Mouse (Mus musculus) macrophage (primary cell): ENCODE measurements around the gene Ampd1. TPM values are rescaled to one million over a fixed set of nuclear protein-coding genes. Genes with fewer than 3 reads are reported as not detected.
A peak's percentile ranks its signal among the peaks of the same experiment; 100 is the strongest.

ENCODE experiments used
- H3K27ac ChIP-seq: fragments of 350-480 bp; formaldehyde crosslinking; 2 replicates; pipeline ENCODE4 v1.9.0; 2021
- H3K36me3 ChIP-seq: fragments of 350-480 bp; formaldehyde crosslinking; 2 replicates; pipeline ENCODE4 v1.9.0; 2021; ENCODE audit errors: inconsistent target
- H3K4me3 ChIP-seq: fragments of 350-480 bp; formaldehyde crosslinking; 2 replicates; pipeline ENCODE4 v1.9.0; 2021; ENCODE audit errors: inconsistent target
- H3K79me2 ChIP-seq: fragments of 350-480 bp; formaldehyde crosslinking; 2 replicates; pipeline ENCODE4 v1.9.0; 2021; ENCODE audit errors: inconsistent target
- WGBS: methylation state at CpG from one replicate; pipeline ENCODE4 v1.1.7; 2026; ENCODE audit warnings: inconsistent platforms; ENCODE audit not compliant: missing documents; 5-methylcytosine and 5-hydroxymethylcytosine counted together
- polyA plus RNA-seq: library from polyadenylated mRNA; stranded (reverse); fragments of 250-400 nt; gene quantifications from 3 replicates; pipeline ENCODE4 v1.2.4, GENCODE M21; 2018; ENCODE audit warnings: inconsistent platforms
- total RNA-seq, 78 experiments: library from RNA; depleted of rRNA; stranded (reverse); fragments of 250-400 nt; gene quantifications; 1 replicate in 9 of 78; 2 replicates in 24 of 78; 3 replicates in 43 of 78; 4 replicates in 2 of 78; pipeline ENCODE4 v1.2.4; 2018; ENCODE audit warnings: inconsistent platforms in 56 of 78

Ampd1 gene
- total RNA-seq (2018; cell fraction: chromatin; rRNA removed): not detected
- not detected for total RNA-seq (2018; cell fraction: cytosol; rRNA removed)
- 1 to 10 TPM in 2 of 26 experiments, under 1 TPM in 3, not detected in 21; 0.40 to 2.9 (median 1.00) TPM for total RNA-seq (2018; cell fraction: nucleus; rRNA removed)
- polyA plus RNA-seq: not detected in 3 replicates

DNA sequence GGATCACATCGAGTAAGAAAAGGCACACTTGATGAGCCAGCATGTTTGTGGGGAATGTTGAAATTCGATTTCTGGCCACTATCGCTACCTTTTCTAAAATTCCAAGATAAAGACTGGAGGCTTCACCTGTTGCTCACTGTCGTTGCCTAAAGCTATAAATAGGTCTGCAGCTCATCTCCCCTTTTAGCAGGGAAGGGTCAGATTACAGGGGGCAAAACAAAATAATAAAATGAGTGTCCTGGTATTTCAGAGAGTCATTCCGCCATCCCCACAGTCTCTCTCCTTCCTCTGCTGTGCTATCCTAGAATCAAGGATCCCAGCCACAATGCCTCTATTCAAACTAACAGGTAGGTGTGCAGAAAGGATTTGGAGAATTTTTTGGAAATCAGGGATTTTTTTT, at the start of gene Ampd1:
TSS of gene Ampd1 (plus strand) at position 244 of the 400 bp plus-strand sequence.
- Histone ChIP-seq H3K4me3 (no peak within 1 kb of the TSS), H3K27ac (no peak within 1 kb of the TSS), H3K36me3 (no peaks in the 10 kb centered on the region), H3K79me2 (no peaks in the 10 kb centered on the region)
- WGBS: 81% methylated on average over 5 of the region's 5 CpGs

DNA sequence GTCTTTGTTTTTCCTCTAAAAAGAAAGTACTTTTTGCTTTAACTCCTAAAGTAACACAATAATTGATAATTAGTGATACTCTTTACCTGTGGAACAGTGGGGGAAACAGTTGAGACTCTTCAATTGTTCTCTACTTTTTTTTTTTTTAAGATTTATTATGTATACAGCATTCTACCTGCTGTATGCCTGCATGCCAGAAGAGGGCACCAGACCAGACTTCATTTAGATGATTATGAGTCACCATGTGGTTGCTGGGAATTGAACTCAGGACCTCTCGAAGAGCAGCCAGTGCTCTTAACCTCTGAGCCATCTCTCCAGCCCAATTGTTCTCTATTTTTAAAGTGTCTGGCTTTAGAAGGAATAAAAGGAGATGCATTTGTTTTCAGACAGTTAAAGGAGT, 47.6 kb upstream of the Ampd1 start:
- no peak overlapping the region for H3K27ac ChIP-seq
- H3K4me3 ChIP-seq: no peak overlapping the region
- peaks cover 24% of the 10 kb centered on the region for H3K36me3 ChIP-seq
- 50% methylated on average over 1 of the region's 1 CpGs for WGBS
- peaks cover 100% of the 10 kb centered on the region for H3K79me2 ChIP-seq

DNA sequence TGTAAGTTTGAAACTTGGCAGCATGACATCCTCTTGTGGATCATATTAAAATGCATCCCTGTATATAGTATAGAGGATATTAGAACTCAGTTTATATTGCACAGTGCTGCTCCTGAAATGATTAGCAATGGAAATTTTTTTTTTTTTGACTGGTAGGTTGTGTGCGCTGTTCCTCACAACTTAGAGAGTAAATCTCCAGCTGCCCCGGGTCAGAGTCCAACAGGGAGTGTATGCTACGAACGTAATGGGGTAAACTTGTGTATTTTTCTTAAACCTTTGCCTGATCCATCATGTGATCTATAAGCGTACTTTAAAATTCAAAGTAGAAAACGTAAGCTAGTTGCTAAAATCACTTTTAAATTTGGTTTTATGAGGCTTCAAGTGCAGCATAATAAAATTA, 33.5 kb upstream of the Ampd1 start:
- 94% methylated on average over 6 of the region's 6 CpGs for WGBS
- no peak overlapping the region for H3K27ac ChIP-seq
- peaks cover 75% of the 10 kb centered on the region for H3K36me3 ChIP-seq
- no peak overlapping the region for H3K4me3 ChIP-seq
- peaks cover 57% of the 10 kb centered on the region for H3K79me2 ChIP-seq

DNA sequence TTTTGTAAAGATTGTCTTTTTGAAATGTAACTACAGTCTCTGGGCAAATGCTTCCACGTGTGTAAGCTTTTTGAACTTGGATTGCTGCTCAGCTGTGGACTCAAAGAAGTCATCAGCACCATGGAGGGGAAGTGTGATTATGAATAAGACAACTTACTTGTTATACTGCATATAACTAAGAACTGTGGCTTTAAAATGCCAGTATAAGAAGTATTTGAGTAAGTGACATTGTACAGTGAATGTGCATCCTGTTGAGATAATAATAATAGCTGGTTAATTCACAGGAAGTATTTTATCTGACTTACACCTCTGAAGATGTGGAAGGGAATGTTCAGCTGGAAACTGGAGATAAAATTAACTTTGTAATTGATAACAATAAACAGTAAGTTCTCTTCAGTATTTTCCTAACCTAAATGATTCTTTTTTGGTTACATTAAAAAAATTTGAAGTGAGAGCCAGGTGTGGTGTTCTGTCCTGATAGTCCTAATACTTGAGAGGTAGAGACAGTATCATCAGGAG, 32.9 kb upstream of the Ampd1 start:
- peaks cover 50% of the 10 kb centered on the region for H3K79me2 ChIP-seq
- no peak overlapping the region for H3K27ac ChIP-seq
- H3K4me3 ChIP-seq: no peak overlapping the region
- peaks cover 81% of the 10 kb centered on the region for H3K36me3 ChIP-seq
- WGBS: 100% methylated on average over 1 of the region's 1 CpGs

DNA sequence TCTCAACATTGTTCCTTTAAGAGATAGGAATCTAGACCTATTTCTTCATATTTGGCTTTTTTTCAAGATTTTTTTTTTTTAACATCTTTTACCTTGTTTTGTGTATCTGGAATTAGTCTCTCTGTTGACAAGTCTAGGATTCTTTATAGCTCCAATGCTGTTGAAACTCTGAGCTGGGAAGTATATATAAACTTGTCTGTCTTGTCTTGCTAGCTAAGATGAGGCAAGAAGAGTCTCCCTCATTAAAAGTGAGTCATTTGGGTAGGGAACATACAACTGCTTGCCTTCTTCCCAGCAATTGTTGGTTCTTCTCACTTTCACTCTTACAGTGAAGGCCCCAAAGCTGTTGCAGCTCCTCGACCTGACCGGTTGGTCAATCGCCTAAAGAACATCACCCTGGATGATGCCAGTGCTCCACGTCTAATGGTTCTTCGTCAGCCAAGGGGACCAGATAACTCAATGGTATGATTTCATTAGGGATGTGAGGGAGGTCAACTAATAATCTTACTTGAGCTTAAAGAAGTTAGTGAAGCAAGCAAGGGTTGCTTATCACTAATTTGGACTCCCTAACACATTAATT, 17.7 kb upstream of the Ampd1 start:
- 96% methylated on average over 5 of the region's 5 CpGs for WGBS
- Histone ChIP-seq H3K79me2 (peaks cover 27% of the 10 kb centered on the region), H3K4me3 (no peak overlapping the region), H3K36me3 (peaks cover 71% of the 10 kb centered on the region), H3K27ac (no peak overlapping the region)

DNA sequence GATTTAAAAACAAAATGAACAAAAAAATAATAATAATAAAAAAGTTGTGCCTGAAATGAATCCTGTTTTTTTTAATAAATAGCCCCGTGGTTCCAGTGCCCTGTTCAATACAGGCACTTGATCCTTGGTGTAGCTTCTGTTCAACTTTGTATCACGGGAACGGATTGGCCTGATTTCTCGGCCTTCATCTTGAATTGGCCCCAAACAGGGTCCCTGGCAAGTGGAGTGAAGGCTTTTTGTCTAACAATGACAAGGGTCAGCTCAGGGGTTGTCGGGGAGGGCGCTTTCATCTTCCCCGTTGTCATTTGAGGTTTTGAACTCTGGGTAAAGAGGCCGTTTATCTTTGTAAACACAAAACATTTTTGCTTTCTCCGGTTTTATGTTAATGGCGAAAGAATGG, 16.1 kb upstream of the Ampd1 start:
- Histone ChIP-seq H3K4me3 (peak overlapping the region; percentile 95), H3K36me3 (peaks cover 71% of the 10 kb centered on the region), H3K27ac (peak overlapping the region; percentile 43), H3K79me2 (peaks cover 27% of the 10 kb centered on the region)
- 12% methylated on average over 10 of the region's 10 CpGs for WGBS

DNA sequence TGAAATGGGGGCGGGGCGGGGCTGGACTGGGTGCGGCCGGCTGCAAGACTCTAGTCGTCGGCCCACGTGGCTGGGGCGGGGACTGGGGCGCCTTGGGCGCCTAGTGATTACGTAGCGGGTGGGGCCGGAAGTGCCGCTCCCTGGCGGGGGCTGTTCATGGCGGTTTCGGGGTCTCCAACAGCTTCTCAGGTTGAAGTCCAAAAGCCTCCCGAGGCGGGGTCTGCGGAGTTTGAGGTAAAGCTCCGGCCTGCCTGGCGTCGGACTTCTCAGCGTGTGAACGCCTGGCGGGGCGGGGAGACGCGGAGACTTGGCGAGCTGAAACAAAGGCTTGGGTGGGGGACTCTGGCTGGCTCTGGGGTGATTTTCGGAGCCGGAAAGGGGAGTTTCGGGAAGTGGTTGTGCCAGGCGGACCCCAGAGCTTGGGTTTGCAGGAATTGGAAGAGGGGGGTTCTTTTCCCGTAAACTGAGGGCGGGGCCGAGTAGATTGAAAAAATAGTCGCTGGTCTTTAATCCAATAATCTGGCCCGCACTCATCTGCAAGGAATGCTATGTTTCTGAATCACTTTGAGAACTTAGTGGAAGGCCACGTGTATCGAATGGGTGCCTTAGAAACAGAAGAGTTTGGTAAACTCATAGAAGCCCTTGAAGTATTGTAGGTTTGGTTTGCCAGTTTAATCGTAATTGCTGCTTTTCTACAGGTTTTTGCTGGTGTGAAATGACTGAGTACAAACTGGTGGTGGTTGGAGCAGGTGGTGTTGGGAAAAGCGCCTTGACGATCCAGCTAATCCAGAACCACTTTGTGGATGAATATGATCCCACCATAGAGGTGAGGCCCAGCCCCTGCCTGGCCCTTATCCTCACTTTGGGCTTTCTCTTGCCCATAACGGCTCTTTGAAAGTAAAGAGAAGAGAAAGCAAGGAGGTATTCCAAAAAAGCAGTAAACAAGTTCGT, 15.3 kb upstream of the Ampd1 start, which contains the start of gene Nras:
TSS of gene Nras (plus strand) at position 79 of the 951 bp plus-strand sequence.
- Histone ChIP-seq H3K27ac (peak within 1 kb of the TSS; percentile 89), H3K79me2 (peaks cover 27% of the 10 kb centered on the region), H3K4me3 (peak within 1 kb of the TSS; percentile 95), H3K36me3 (peaks cover 71% of the 10 kb centered on the region)
- WGBS: 1% methylated on average over 42 of the region's 46 CpGs

DNA sequence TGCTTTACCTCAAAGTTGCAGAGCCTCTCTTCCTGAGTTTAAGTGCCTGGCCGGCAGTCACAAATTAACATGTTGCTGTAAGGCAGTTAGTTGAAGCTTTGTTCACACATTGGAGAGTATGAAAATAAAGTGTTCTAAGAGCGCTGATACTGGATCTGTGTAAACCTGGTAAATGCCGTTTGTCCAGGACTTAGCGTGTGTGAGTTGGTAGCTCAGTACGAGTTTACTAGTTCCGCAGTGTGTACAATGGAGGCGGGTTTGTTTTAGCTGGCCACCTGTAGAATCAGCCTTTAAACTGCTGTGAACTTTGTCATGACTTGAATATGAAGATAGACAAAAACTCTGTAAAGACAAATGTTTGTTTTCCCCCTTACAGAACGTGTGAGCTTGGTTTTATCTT, 6.9 kb upstream of the Ampd1 start:
- Histone ChIP-seq H3K36me3 (peaks cover 53% of the 10 kb centered on the region), H3K27ac (no peak overlapping the region), H3K79me2 (no peaks in the 10 kb centered on the region), H3K4me3 (no peak overlapping the region)
- WGBS: 98% methylated on average over 8 of the region's 8 CpGs

DNA sequence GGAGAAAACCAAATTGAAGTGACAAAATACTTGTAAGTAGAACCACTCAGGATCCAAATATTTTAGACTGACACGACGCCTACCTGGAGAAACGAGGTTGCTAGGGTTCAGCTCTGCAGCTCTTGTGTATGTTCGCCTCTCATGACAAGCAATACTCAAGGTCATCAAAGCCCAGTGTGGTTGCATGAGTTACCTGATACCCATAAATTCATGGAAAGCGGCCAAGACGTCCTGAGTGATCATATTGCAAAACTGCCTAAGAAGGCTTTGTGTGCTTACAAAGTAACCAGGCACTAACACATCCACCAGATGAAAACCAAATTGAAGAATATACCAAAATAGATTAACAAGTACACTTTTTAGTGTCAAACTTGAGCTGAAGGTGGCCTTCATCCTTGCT, 4.8 kb upstream of the Ampd1 start:
- 93% methylated on average over 6 of the region's 6 CpGs for WGBS
- Histone ChIP-seq H3K79me2 (no peaks in the 10 kb centered on the region), H3K27ac (no peak overlapping the region), H3K4me3 (no peak overlapping the region), H3K36me3 (peaks cover 33% of the 10 kb centered on the region)

DNA sequence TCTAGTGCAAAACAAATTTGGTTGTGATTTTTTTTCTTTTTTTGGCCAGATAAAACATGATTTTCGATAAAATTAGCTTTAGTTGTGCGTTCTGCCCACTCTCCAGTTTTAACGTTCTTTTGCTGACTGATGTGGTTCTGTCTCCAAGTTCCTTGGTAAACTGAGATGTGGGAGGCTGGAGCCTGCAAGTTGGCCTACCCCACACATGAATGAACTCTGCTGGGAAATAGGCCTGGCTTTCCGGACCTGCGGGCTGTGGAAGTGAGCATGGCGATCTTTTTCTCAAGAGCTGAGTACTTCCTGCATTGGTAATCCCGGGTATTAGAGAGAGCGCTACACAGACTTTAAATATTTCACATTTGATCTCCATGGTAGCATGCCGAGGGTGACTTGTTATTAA, 2.1 kb downstream of the Ampd1 start:
- WGBS: 87% methylated on average over 9 of the region's 9 CpGs
- Histone ChIP-seq H3K36me3 (no peaks in the 10 kb centered on the region), H3K79me2 (no peaks in the 10 kb centered on the region), H3K27ac (no peak overlapping the region), H3K4me3 (no peak overlapping the region)

DNA sequence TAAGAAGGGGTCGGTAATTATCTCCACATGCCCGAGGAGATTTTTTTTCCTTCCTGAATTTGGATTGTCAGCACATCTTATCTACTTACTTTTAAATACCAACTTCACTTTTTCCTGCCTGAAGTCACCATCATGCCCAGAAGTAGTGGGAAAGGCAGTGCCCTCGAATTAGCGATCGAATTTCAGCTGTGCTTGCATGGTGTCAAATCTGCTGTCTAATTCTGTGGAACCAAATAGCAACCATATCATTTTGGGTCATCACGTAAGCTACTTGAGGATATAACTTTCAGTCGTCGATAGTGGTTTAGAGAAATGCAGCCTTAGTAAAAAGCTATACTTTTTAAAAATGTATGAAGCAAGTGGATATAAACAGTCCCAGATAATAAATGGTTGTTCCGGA, 2.7 kb downstream of the Ampd1 start:
- 89% methylated on average over 9 of the region's 9 CpGs for WGBS
- no peaks in the 10 kb centered on the region for H3K36me3 ChIP-seq
- no peak overlapping the region for H3K4me3 ChIP-seq

DNA sequence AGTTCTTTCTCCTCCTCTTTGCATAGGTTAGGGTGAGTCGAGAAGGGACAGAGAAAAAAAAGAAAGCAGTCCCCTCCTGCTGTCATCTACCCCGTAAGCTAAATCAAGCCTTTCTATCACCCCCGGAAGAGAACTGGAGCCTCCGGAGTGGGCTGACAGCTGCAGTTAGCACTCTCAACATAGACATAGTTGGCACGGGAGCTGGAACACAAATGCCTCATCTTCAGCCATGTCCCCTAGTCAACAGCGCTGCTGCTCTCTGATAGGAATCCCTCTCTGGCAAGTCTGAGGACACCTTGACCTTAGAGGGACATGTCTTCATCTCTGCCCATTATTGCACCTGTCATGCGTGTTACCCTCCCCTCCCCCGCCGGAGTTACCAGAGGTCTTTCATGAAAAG, 5.5 kb downstream of the Ampd1 start:
- WGBS: 91% methylated on average over 9 of the region's 9 CpGs
- no peak overlapping the region for H3K4me3 ChIP-seq
- H3K36me3 ChIP-seq: no peaks in the 10 kb centered on the region
- no peak overlapping the region for H3K27ac ChIP-seq
- H3K79me2 ChIP-seq: no peaks in the 10 kb centered on the region

More for the DNA sequence above, 2.7 kb downstream of the Ampd1 start:
- Histone ChIP-seq H3K79me2 (no peaks in the 10 kb centered on the region), H3K27ac (no peak overlapping the region)

DNA sequence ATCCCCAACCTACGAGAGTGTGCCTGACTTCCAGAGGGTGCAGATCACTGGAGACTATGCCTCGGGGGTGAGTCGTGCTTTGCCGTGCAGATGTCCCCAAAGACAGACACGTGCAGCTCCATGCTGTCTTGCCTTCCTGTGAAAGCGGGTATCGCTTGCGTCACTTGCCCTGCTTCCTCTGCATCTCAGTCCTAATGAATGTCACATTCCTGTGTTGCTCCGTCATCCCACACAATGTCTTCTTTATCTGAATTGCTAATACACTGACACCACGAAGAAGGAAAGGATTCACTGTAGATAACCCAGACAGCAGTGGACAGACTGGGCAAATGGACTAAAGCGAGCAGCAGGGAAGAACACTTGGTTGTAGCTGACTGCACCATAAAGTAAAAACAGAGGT, 7.2 kb downstream of the Ampd1 start:
- H3K4me3 ChIP-seq: no peak overlapping the region
- WGBS: 85% methylated on average over 11 of the region's 11 CpGs
- H3K27ac ChIP-seq: no peak overlapping the region
- H3K79me2 ChIP-seq: no peaks in the 10 kb centered on the region
- H3K36me3 ChIP-seq: no peaks in the 10 kb centered on the region

DNA sequence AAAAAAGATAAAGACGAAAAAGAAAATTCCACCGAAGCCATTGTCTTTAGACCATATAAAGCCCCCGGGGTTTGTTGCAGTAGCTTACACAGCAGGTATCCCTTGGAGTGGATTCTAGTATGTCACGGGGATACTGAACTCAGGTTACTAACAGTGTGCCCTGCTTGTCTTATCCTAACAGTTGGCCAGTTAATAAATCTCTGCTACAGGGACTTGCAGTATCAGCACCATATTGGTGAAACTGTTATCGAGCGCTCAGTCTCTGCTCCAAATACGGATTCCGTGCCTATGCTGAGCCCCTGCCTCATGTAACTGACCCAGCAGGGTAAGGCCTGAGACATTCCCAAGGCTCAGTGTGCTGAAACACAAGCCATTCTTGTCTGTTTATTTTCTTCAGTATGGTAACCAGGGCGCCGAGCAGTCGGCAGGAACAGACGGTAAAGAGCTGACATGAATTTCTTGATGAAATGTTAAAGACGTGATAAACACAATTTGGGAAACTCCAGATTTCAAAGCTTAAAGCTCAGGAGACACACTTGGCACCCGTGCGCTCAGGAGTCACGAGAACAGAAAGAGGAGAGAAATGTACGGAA, 8.1 kb downstream of the Ampd1 start:
- no peak overlapping the region for H3K27ac ChIP-seq
- no peak overlapping the region for H3K4me3 ChIP-seq
- H3K36me3 ChIP-seq: no peaks in the 10 kb centered on the region
- WGBS: 93% methylated on average over 15 of the region's 17 CpGs
- H3K79me2 ChIP-seq: no peaks in the 10 kb centered on the region
